Mouse (Mus musculus): ENCODE data around the gene Gpr161. TPM values are rescaled to one million over a fixed set of nuclear protein-coding genes. Genes with fewer than 3 reads are reported as not detected.
"Not testable (repeated sequence)": the region's sequence is repeated elsewhere in the genome, so short reads cannot be mapped to it uniquely, and the experiment has no call there.

Gpr161 gene
- polyA plus RNA-seq, 1 experiment: 3.0 TPM

DNA sequence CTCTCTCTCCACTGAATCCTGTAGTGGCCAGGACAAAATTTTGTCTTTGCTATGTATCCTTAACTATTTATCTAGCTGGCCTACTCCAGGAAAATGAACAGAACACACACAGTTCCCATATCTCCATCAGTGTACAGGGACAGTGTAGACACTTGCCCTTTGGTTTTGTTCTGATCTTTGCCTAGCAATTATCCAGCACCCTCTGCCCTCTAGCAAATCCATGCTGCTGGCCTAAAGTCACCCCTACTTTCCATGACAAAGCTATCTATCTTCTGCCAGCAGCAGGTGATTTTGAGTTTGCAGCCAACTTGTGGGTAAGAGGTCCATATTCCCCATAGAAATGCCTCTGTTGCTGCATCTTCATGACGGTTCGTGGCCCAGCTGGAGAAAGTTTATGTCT lies 31.8 kb downstream of the Gpr161 start:
- DNase-seq: no peak
- Histone ChIP-seq H3K4me3 (replicated peaks; ENCODE audit: extremely low read depth, low read depth, low read length) (no peak overlapping the region), H3K4me1 (ENCODE audit: control insufficient read depth, insufficient read depth, low read length) (no peaks in the 10 kb centered on the region)
- TF ChIP-seq CTCF (IDR thresholded peaks at IDR 0.05; ENCODE audit: insufficient read depth, low read length): no peak
- no peak for TF ChIP-seq POLR2A (IDR thresholded peaks at IDR 0.05; ENCODE audit: borderline replicate concordance, extremely low read depth, low read depth, low read length)
- WGBS: 73% methylated on average over 2 of the region's 2 CpGs

GRCm38 (mm10) chr1:165327831-165328230 lies 32.2 kb downstream of the Gpr161 start:
- Histone ChIP-seq H3K4me3 (replicated peaks; ENCODE audit: extremely low read depth, low read depth, low read length) (no peak overlapping the region), H3K4me1 (ENCODE audit: control insufficient read depth, insufficient read depth, low read length) (no peaks in the 10 kb centered on the region)
- WGBS: 67% methylated on average over 5 of the region's 5 CpGs

GRCm38 (mm10) chr1:165328384-165329289 lies 33.0 kb downstream of the Gpr161 start:
- not testable (repeated sequence) for DNase-seq; H3K4me1 ChIP-seq (ENCODE audit: control insufficient read depth, insufficient read depth, low read length)
- WGBS: 93% methylated on average over 17 of the region's 17 CpGs

More at GRCm38 (mm10) chr1:165327831-165328230, 32.2 kb downstream of the Gpr161 start:
- no peak for DNase-seq
- TF ChIP-seq CTCF (IDR thresholded peaks at IDR 0.05; ENCODE audit: insufficient read depth, low read length): no peak
- no peak for TF ChIP-seq POLR2A (IDR thresholded peaks at IDR 0.05; ENCODE audit: borderline replicate concordance, extremely low read depth, low read depth, low read length)

DNA sequence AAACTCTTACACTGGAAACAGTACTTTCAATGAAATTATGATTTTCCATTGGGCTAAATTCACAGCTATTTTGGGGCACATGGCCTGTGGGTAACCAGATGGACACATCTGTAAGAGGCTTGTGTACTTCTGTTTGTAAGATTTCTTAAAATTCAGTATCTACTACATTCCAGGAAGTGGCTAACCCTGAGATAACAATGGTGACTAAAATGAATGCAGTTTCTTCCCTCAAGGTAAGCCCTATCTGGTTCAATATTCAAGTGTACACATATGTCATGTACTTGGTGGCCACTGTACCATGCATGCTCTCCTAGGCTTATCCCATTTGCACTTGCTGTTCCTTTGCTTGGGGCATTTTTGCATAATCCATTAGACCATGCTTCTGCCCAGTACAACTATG lies 35.3 kb downstream of the Gpr161 start:
- no peak for TF ChIP-seq POLR2A (IDR thresholded peaks at IDR 0.05; ENCODE audit: borderline replicate concordance, extremely low read depth, low read depth, low read length)
- TF ChIP-seq CTCF (IDR thresholded peaks at IDR 0.05; ENCODE audit: insufficient read depth, low read length): no peak
- Histone ChIP-seq H3K4me3 (replicated peaks; ENCODE audit: extremely low read depth, low read depth, low read length) (no peak overlapping the region), H3K4me1 (ENCODE audit: control insufficient read depth, insufficient read depth, low read length) (no peaks in the 10 kb centered on the region)
- DNase-seq: no peak

More at GRCm38 (mm10) chr1:165328384-165329289, 33.0 kb downstream of the Gpr161 start:
- not testable (repeated sequence) for H3K4me3 ChIP-seq (replicated peaks; ENCODE audit: extremely low read depth, low read depth, low read length)

DNA sequence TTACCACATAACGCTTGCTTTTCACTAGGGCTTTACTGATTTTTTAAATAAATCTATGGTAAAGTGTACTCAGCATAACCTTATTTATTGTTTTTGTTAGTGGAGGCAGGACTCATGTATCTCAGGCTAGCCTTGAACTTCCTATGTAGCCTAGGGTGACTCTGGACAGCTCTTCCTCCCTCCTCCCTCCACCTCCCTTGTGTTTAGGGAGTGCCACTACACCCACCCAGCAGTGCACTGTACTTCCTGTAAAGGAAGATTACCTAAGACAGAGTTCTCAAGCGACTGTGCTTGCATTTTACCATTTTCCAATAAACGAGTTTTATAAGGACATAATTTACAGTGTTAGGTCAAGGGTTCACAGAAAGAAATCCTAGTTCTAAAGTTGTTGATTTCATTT lies 37.2 kb downstream of the Gpr161 start:
- 73% methylated on average over 3 of the region's 3 CpGs for WGBS
- TF ChIP-seq POLR2A (IDR thresholded peaks at IDR 0.05; ENCODE audit: borderline replicate concordance, extremely low read depth, low read depth, low read length) (no peak), CTCF (IDR thresholded peaks at IDR 0.05; ENCODE audit: insufficient read depth, low read length) (no peak)
- no peak for DNase-seq
- no peak overlapping the region for H3K4me3 ChIP-seq (replicated peaks; ENCODE audit: extremely low read depth, low read depth, low read length)
- no peaks in the 10 kb centered on the region for H3K4me1 ChIP-seq (ENCODE audit: control insufficient read depth, insufficient read depth, low read length)

- 65% methylated on average over 7 of the region's 7 CpGs for WGBS
Measured at GRCm38 (mm10) chr1:165342126-165342525, 46.5 kb downstream of the Gpr161 start.

GRCm38 (mm10) chr1:165344453-165344852 lies 48.9 kb downstream of the Gpr161 start:
- TF ChIP-seq POLR2A (IDR thresholded peaks at IDR 0.05; ENCODE audit: borderline replicate concordance, extremely low read depth, low read depth, low read length) (no peak), CTCF (IDR thresholded peaks at IDR 0.05; ENCODE audit: insufficient read depth, low read length) (no peak)
- H3K4me3 ChIP-seq (replicated peaks; ENCODE audit: extremely low read depth, low read depth, low read length): no peak overlapping the region
- WGBS: 71% methylated on average over 4 of the region's 4 CpGs
- DNase-seq: no peak
- no peaks in the 10 kb centered on the region for H3K4me1 ChIP-seq (ENCODE audit: control insufficient read depth, insufficient read depth, low read length)

More at GRCm38 (mm10) chr1:165342126-165342525, 46.5 kb downstream of the Gpr161 start:
- Histone ChIP-seq H3K4me1 (ENCODE audit: control insufficient read depth, insufficient read depth, low read length) (no peaks in the 10 kb centered on the region), H3K4me3 (replicated peaks; ENCODE audit: extremely low read depth, low read depth, low read length) (no peak overlapping the region)
- no peak for DNase-seq
- no peak for TF ChIP-seq CTCF (IDR thresholded peaks at IDR 0.05; ENCODE audit: insufficient read depth, low read length)
- TF ChIP-seq POLR2A (IDR thresholded peaks at IDR 0.05; ENCODE audit: borderline replicate concordance, extremely low read depth, low read depth, low read length): no peak

DNA sequence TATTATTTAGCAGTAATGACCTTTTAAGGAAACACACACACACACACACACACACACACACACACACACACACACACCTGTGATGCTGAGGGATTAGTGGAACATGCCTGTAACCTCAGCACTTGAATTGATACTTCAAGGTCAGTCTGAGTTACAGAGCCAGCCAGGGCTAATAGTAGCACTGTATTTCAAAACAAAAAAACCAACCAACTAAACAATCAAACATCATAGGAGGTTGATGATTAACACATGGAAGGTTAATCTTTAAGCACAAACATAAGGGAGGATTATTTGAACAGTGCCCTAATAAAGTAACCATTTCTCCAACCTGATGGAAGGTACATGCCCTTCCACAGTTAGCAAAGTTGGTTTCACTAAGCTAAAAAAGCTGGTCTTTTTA lies 53.0 kb downstream of the Gpr161 start:
- no peak for DNase-seq
- no peaks in the 10 kb centered on the region for H3K4me1 ChIP-seq (ENCODE audit: control insufficient read depth, insufficient read depth, low read length)
- no peak overlapping the region for H3K4me3 ChIP-seq (replicated peaks; ENCODE audit: extremely low read depth, low read depth, low read length)
- TF ChIP-seq POLR2A (IDR thresholded peaks at IDR 0.05; ENCODE audit: borderline replicate concordance, extremely low read depth, low read depth, low read length): no peak
- no peak for TF ChIP-seq CTCF (IDR thresholded peaks at IDR 0.05; ENCODE audit: insufficient read depth, low read length)

DNA sequence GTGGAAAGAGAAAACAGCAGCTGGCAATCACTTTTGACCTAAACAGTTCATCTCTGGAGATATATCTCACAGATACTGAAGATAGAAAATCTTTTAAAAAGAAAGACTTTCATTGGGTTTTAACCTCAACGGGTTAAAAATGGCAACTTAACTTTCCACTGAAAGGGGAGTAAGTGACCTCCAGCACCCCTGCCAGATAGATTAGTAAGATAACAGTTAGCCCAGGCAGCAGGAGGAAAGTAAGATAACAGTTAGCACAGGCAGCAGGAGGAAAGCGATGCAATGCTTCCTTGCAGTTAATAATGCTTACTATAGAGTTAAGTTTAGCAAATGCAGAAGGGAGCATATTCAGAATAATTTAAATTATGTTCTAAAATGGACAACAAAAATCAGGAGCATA lies 60.8 kb downstream of the Gpr161 start:
- no peak for TF ChIP-seq POLR2A (IDR thresholded peaks at IDR 0.05; ENCODE audit: borderline replicate concordance, extremely low read depth, low read depth, low read length)
- TF ChIP-seq CTCF (IDR thresholded peaks at IDR 0.05; ENCODE audit: insufficient read depth, low read length): no peak
- WGBS: 33% methylated on average over 2 of the region's 2 CpGs
- no peak for DNase-seq
- Histone ChIP-seq H3K4me3 (replicated peaks; ENCODE audit: extremely low read depth, low read depth, low read length) (no peak overlapping the region), H3K4me1 (ENCODE audit: control insufficient read depth, insufficient read depth, low read length) (no peaks in the 10 kb centered on the region)

- TF ChIP-seq POLR2A (IDR thresholded peaks at IDR 0.05; ENCODE audit: borderline replicate concordance, extremely low read depth, low read depth, low read length) (no peak), CTCF (IDR thresholded peaks at IDR 0.05; ENCODE audit: insufficient read depth, low read length) (no peak)
- Histone ChIP-seq H3K4me3 (replicated peaks; ENCODE audit: extremely low read depth, low read depth, low read length) (no peak overlapping the region), H3K4me1 (ENCODE audit: control insufficient read depth, insufficient read depth, low read length) (no peaks in the 10 kb centered on the region)
- DNase-seq: no peak
- WGBS: 64% methylated on average over 2 of the region's 2 CpGs
Measured at GRCm38 (mm10) chr1:165363271-165363670, 67.7 kb downstream of the Gpr161 start.
